Comparison of ENCODE assay signal across 8 mouse cellular contexts in genomic region chr17:66479813-66480490, GRCm38 (mm10). TPM values are rescaled to one million over a fixed set of nuclear protein-coding genes. Genes with fewer than 3 reads are reported as not detected.
A peak's percentile ranks its signal among the peaks of the same experiment; 100 is the strongest.
DNase-seq lines count a peak whose midpoint lies in the region; ATAC-seq and TF ChIP-seq lines count a peak whose summit lies in the region.

No protein-coding gene starts in this region.

- peaks cover 2% of the 10 kb centered on the region; the same call in 1 of the 2 replicates for H3K4me1 ChIP-seq in lung, postnatal 0 days (ENCODE audit: insufficient read depth, low read depth, low read length)
- H3K4me1 ChIP-seq in heart, embryonic 12.5 days (replicated peaks) = peaks cover 15% of the 10 kb centered on the region
- peaks cover 27% of the 10 kb centered on the region for H3K4me1 ChIP-seq in liver, embryonic 12.5 days
- H3K4me1 ChIP-seq in stomach, embryonic 14.5 days (ENCODE audit: control insufficient read depth, insufficient read depth, low read length) = peaks cover 5% of the 10 kb centered on the region; the same call in 1 of the 2 replicates

- no peaks in the 10 kb centered on the region for H3K36me3 ChIP-seq in lung, postnatal 0 days (ENCODE audit: insufficient read depth, low read length)
- no peaks in the 10 kb centered on the region for H3K36me3 ChIP-seq in heart, embryonic 12.5 days
- H3K36me3 ChIP-seq in liver, embryonic 12.5 days = no peaks in the 10 kb centered on the region
- no peaks in the 10 kb centered on the region for H3K36me3 ChIP-seq in stomach, embryonic 14.5 days (ENCODE audit: control insufficient read depth, insufficient read depth, low read length)

- ATAC-seq in lung, postnatal 0 days = no peak
- ATAC-seq in heart, embryonic 12.5 days (ENCODE audit: insufficient number of reproducible peaks, low FRiP score) = peak; percentile 58; the same call in 1 of the 2 replicates
- peak; percentile 87 for ATAC-seq in liver, embryonic 12.5 days
- ATAC-seq in stomach, embryonic 14.5 days (ENCODE audit: insufficient number of reproducible peaks, insufficient read depth, low FRiP score, low read depth) = peak; percentile 46; the same call in 1 of the 2 replicates

- no peak for TF ChIP-seq CTCF in lung, postnatal 0 days (IDR thresholded peaks at IDR 0.05)

- TF ChIP-seq EP300 in lung, postnatal 0 days (IDR thresholded peaks at IDR 0.05) = no peak

- 0 out of 2 replicates have a peak overlapping the region, but pooled peaks have one; percentile 17 for H3K4me2 ChIP-seq in lung, postnatal 0 days (replicated peaks; ENCODE audit: low read depth, low read length)
- peak overlapping the region; percentile 60 for H3K4me2 ChIP-seq in heart, embryonic 12.5 days
- H3K4me2 ChIP-seq in liver, embryonic 12.5 days = peak overlapping the region; percentile 78
- H3K4me2 ChIP-seq in stomach, embryonic 14.5 days (replicated peaks; ENCODE audit: low read depth, low read length) = peak overlapping the region; percentile 28

- WGBS in lung, postnatal 0 days = 31% methylated on average over 21 of the region's 21 CpGs
- 6% methylated on average over 21 of the region's 21 CpGs for WGBS in heart, embryonic 12.5 days
- WGBS in liver, embryonic 12.5 days (ENCODE audit: insufficient replicate concordance) = 7% methylated on average over 21 of the region's 21 CpGs
- 18% methylated on average over 21 of the region's 21 CpGs for WGBS in stomach, embryonic 14.5 days

- no peaks in the 10 kb centered on the region for H3K9me3 ChIP-seq in lung, postnatal 0 days (ENCODE audit: low read length)
- H3K9me3 ChIP-seq in heart, embryonic 12.5 days (replicated peaks) = 0 out of 2 replicates have a peak, but pooled peaks cover 2% of the 10 kb centered on the region
- H3K9me3 ChIP-seq in liver, embryonic 12.5 days (replicated peaks) = no peaks in the 10 kb centered on the region
- no peaks in the 10 kb centered on the region for H3K9me3 ChIP-seq in stomach, embryonic 14.5 days (ENCODE audit: control insufficient read depth, low read depth, low read length)

- no peak overlapping the region for H3K4me3 ChIP-seq in lung, postnatal 0 days (ENCODE audit: low read depth, low read length)
- H3K4me3 ChIP-seq in heart, embryonic 12.5 days = peak overlapping the region; percentile 35
- H3K4me3 ChIP-seq in liver, embryonic 12.5 days = peak overlapping the region; percentile 39
- no peak overlapping the region for H3K4me3 ChIP-seq in stomach, embryonic 14.5 days (ENCODE audit: low read depth, low read length)

- no peak for DNase-seq in lung, postnatal 0 days (ENCODE audit: low spot score)
- DNase-seq in lung, postnatal 14 days = no peak
- no peak for DNase-seq in gastrocnemius, adult 18-20 months (ENCODE audit: low spot score)
- DNase-seq in right cerebral cortex, adult 18-20 months = no peak
- no peak for DNase-seq in left cerebral cortex, adult 11 months (ENCODE audit: low spot score)

- H3K27ac ChIP-seq in lung, postnatal 0 days (ENCODE audit: low read length) = no peak overlapping the region
- H3K27ac ChIP-seq in heart, embryonic 12.5 days (ENCODE audit: poor library complexity, severe bottlenecking) = no peak overlapping the region
- H3K27ac ChIP-seq in liver, embryonic 12.5 days = no peak overlapping the region; the same call in 1 of the 2 replicates
- H3K27ac ChIP-seq in stomach, embryonic 14.5 days (ENCODE audit: low read length) = no peak overlapping the region

- no peak overlapping the region for H3K9ac ChIP-seq in lung, postnatal 0 days (replicated peaks; ENCODE audit: low read depth)
- peak overlapping the region; percentile 47; the same call in 1 of the 2 replicates for H3K9ac ChIP-seq in heart, embryonic 12.5 days
- H3K9ac ChIP-seq in liver, embryonic 12.5 days = peak overlapping the region; percentile 47; the same call in 1 of the 2 replicates
- no peak overlapping the region for H3K9ac ChIP-seq in stomach, embryonic 14.5 days (replicated peaks; ENCODE audit: low read depth, low read length)

- no peaks in the 10 kb centered on the region for H3K27me3 ChIP-seq in lung, postnatal 0 days (replicated peaks; ENCODE audit: insufficient read depth, low read length)
- H3K27me3 ChIP-seq in heart, embryonic 12.5 days (replicated peaks) = peaks cover 12% of the 10 kb centered on the region; the same call in 1 of the 2 replicates
- H3K27me3 ChIP-seq in liver, embryonic 12.5 days (replicated peaks) = peaks cover 41% of the 10 kb centered on the region
- H3K27me3 ChIP-seq in stomach, embryonic 14.5 days (ENCODE audit: control insufficient read depth, insufficient read depth, low read length) = no peaks in the 10 kb centered on the region

RNA-seq across cellular contexts. Expression of gene Mtcl1, which starts 30.4 kb away (rescaled TPM):
- polyA plus RNA-seq in lung, postnatal 0 days (2015; fragmentation: Nextera tagmentation; extraction: Ambion mirVana) = 8.6 and 9.9 TPM in 2 replicates
- 1.4 and 1.7 TPM in 2 replicates for polyA plus RNA-seq in heart, embryonic 12.5 days (2016; fragmentation: Nextera tagmentation; extraction: Ambion mirVana)
- polyA plus RNA-seq in liver, embryonic 12.5 days (2016; fragmentation: Nextera tagmentation; extraction: Ambion mirVana) = 0.60 and 0.75 TPM in 2 replicates
- polyA plus RNA-seq in stomach, embryonic 14.5 days (2014; fragmentation: Nextera tagmentation; extraction: Ambion mirVana) = 13.2 and 14.7 TPM in 2 replicates
- total RNA-seq in gastrocnemius, adult 18-20 months (2021) = 1 to 10 TPM; 5.4 TPM

RNA-seq across cellular contexts. Expression of gene Rab12, which starts 39.6 kb away (rescaled TPM):
- 70.8 and 72.8 TPM in 2 replicates for polyA plus RNA-seq in lung, postnatal 0 days (2015; fragmentation: Nextera tagmentation; extraction: Ambion mirVana)
- 60.5 and 63.6 TPM in 2 replicates for polyA plus RNA-seq in heart, embryonic 12.5 days (2016; fragmentation: Nextera tagmentation; extraction: Ambion mirVana)
- 12.4 and 14.7 TPM in 2 replicates for polyA plus RNA-seq in liver, embryonic 12.5 days (2016; fragmentation: Nextera tagmentation; extraction: Ambion mirVana)
- 42.8 and 52.9 TPM in 2 replicates for polyA plus RNA-seq in stomach, embryonic 14.5 days (2014; fragmentation: Nextera tagmentation; extraction: Ambion mirVana)
- total RNA-seq in gastrocnemius, adult 18-20 months (2021) = 100 to 1,000 TPM; 177 to 207 TPM

Comparison
In these comparisons a context has a peak if more than half of its experiments do, and no peak if none do; other contexts are left out.
1. H3K4me2 ChIP-seq: peak in every context shown above with its lines; median percentile 78 in liver, embryonic 12.5 days; 60 in heart, embryonic 12.5 days; 28 in stomach, embryonic 14.5 days; 17 in lung, postnatal 0 days.
2. H3K4me3 ChIP-seq: peak in heart, embryonic 12.5 days (single experiment) and liver, embryonic 12.5 days (single experiment); none in lung, postnatal 0 days (single experiment) and stomach, embryonic 14.5 days (single experiment).
3. H3K9ac ChIP-seq: peak in heart, embryonic 12.5 days (single experiment) and liver, embryonic 12.5 days (single experiment); none in lung, postnatal 0 days (single experiment) and stomach, embryonic 14.5 days (single experiment).